Mouse (Mus musculus) adrenal gland, postnatal 36 days (tissue): ENCODE results near the gene Coil. TPM values are rescaled to one million over a fixed set of nuclear protein-coding genes. Genes with fewer than 3 reads are reported as not detected.
"Not testable (repeated sequence)": the region's sequence is repeated elsewhere in the genome, so short reads cannot be mapped to it uniquely, and the experiment has no call there.

ENCODE experiments used
- DNase-seq, 2 experiments: peaks; one replicate each; pipeline ENCODE4 v3.0.0; 2021; ENCODE audit warnings: mixed read lengths in 1 of 2
- total RNA-seq, 2 experiments: library from RNA; stranded (reverse); gene quantifications; 2 replicates each; pipeline ENCODE4 v1.2.3; 2021

Coil gene
- total RNA-seq, 2 experiments from 2014 or later = 10.2 to 10.7 TPM

GRCm38 (mm10) chr11:88966881-88967361 is 3.1 kb upstream of the Coil start, which contains the start of gene Elobl:
Elobl (minus strand) TSS chr11:88966931.
- DNase-seq = no peak

GRCm38 (mm10) chr11:88973776-88974701 is 4.0 kb downstream of the Coil start:
- DNase-seq = peak; percentile 94 to 97

GRCm38 (mm10) chr11:88976320-88976719 is 6.3 kb downstream of the Coil start:
- DNase-seq = no peak

GRCm38 (mm10) chr11:88977188-88977587 is 7.1 kb downstream of the Coil start:
- peak in 1 of 2 experiments; percentile 36 for DNase-seq

- DNase-seq = no peak
Observed at GRCm38 (mm10) chr11:88981337-88981736, 11.3 kb downstream of the Coil start.

GRCm38 (mm10) chr11:88986616-88987015 is 16.6 kb downstream of the Coil start:
- no peak for DNase-seq

GRCm38 (mm10) chr11:88988956-88989355 is 18.9 kb downstream of the Coil start:
- no peak for DNase-seq

- no peak for DNase-seq
Observed at GRCm38 (mm10) chr11:88989530-88989929, 19.5 kb downstream of the Coil start.

GRCm38 (mm10) chr11:88993186-88993585 is 23.1 kb downstream of the Coil start:
- DNase-seq = no peak

GRCm38 (mm10) chr11:88993625-88994024 is 23.6 kb downstream of the Coil start:
- DNase-seq = peak; percentile 77 to 79

- no peak for DNase-seq
Observed at GRCm38 (mm10) chr11:88994492-88994891, 24.4 kb downstream of the Coil start.

- DNase-seq = no peak
Observed at GRCm38 (mm10) chr11:88995616-88996015, 25.6 kb downstream of the Coil start.

- DNase-seq = no peak
Observed at GRCm38 (mm10) chr11:88996427-88996826, 26.4 kb downstream of the Coil start.

GRCm38 (mm10) chr11:88997343-88997742 is 27.3 kb downstream of the Coil start:
- DNase-seq = not testable (repeated sequence)

GRCm38 (mm10) chr11:88998406-88998805 is 28.4 kb downstream of the Coil start:
- DNase-seq = no peak

GRCm38 (mm10) chr11:88998974-88999722 is 29.1 kb downstream of the Coil start, which contains the start of gene Trim25:
Trim25 (plus strand) TSS chr11:88999376.
- DNase-seq = peak; percentile 97 to 98

GRCm38 (mm10) chr11:88999723-89000526 is 29.9 kb downstream of the Coil start:
- DNase-seq = no peak

- DNase-seq = no peak
Observed at GRCm38 (mm10) chr11:89000527-89000819, 30.4 kb downstream of the Coil start.

- DNase-seq = peak in 1 of 2 experiments; percentile 20
Observed at GRCm38 (mm10) chr11:89001569-89001968, 31.5 kb downstream of the Coil start.

- peak in 1 of 2 experiments; percentile 31 for DNase-seq
Observed at GRCm38 (mm10) chr11:89002068-89002467, 32.0 kb downstream of the Coil start.

GRCm38 (mm10) chr11:89002621-89003020 is 32.6 kb downstream of the Coil start:
- peak in 1 of 2 experiments; percentile 41 for DNase-seq

GRCm38 (mm10) chr11:89003078-89003477 is 33.0 kb downstream of the Coil start:
- peak; percentile 77 to 79 for DNase-seq
